Mouse (Mus musculus): Measurements from ENCODE around the gene Bcar1.
A peak's percentile ranks its signal among the peaks of the same experiment; 100 is the strongest.

Bcar1 gene

GRCm38 (mm10) chr8:111735791-111736190 is 7.8 kb downstream of the Bcar1 start:
- DNase-seq: no peak

DNA sequence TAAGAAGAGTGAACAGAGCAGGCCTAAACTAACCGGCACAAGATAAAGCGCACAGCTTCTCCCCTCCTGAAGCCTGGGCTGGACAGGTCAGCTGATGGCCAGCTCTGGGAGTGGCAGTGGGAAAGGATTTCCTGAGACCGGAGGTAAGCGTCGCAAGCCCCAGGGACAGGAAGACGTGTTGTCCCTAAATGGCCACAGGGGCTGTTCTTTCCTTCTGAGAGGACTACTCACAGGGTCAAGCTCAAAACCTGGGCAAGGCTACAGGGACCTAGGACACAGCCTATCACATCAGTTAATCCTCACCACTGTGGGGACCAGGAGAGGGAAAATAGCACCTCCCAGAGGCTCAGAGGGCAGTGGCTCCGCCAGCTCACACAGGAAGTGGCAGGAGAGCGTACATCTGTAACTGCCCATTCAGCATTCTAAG is 8.3 kb downstream of the Bcar1 start:
- DNase-seq: no peak

DNA sequence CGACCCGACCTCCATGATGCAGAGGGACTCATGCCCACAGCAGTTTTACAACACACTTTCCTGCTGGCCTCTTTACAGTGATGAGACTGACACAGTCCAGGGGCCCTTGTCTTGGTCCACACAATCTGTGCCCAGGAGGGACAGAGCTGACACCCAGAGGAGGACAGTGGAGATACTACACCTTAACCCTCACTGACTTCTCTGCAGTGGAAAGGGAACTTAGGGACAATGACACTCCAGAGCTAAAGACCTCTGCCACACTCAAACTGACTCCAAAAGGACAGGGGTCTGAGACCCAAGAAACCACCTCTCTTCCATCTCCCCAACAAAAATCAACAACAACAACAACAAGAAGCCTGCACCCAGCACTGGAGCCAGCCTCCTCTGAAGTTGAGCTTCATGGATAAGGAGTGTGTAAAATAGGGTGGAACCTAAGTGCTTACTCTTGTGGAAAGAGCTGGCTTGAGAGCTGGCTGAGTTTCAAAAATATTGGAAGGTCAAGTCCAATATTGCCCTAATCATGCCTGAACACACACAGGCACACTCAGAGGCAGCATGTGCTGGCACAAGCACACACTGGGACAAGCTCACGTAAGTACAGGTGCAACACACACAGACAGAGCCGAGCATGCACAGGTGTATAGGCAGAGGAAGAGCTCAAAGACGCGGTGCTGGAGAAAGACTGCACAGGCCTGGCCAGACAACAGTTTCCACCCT is 9.2 kb downstream of the Bcar1 start:
- DNase-seq: no peak

DNA sequence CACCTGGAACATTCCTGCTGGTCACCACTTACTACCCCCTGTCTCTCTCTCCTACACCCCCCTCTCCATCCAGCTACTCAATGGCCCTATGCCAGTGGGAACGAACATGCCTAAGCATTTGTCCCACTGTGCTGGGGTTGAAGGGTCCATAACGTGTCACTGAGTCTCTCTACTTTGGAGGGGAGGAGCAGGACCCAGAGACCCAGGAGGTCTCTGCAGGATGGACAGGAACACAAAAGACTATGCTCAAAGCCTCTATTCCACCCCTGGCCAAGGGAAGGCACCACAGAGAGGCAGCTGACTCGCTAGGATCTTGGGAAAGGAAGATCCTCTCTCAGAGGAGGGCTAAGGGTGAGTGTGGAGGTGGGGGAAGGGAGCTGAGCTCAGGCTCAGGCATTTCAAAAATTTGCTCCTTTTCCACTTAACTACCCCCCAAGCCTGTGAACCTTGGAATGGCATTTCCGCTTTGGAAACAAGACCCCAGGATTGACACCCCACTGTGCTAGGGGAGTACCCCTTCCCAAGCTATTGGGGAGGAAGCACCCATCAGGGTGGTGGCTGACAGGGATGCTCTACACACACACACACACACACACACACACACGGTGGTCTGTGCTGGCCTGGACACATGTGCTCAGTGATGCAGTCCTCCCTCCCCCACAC is 9.9 kb downstream of the Bcar1 start:
- no peak for DNase-seq

- DNase-seq: no peak
These were observed 11.1 kb downstream of the Bcar1 start for GRCm38 (mm10) chr8:111732406-111733085.

DNA sequence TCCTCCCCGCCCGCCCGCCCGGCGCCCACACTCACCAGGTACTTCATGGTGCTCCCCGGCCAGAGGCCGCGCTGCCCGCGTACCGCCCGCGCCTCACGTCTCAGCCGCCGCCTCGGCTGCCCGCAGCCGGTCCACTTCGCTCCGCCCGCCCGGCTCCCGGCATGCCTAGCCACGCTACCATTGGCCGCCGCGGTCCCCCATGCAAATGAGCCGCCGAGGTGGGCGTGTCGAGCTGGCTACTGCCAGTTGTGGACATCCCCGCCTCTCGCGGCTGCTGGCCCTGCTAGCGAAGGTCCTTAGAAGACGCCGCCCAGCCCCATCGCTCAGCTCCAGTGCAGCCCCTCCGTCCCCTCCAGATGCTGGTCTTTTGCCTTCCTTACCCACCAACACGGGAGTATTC is 11.6 kb downstream of the Bcar1 start:
- DNase-seq: peak; percentile 75

DNA sequence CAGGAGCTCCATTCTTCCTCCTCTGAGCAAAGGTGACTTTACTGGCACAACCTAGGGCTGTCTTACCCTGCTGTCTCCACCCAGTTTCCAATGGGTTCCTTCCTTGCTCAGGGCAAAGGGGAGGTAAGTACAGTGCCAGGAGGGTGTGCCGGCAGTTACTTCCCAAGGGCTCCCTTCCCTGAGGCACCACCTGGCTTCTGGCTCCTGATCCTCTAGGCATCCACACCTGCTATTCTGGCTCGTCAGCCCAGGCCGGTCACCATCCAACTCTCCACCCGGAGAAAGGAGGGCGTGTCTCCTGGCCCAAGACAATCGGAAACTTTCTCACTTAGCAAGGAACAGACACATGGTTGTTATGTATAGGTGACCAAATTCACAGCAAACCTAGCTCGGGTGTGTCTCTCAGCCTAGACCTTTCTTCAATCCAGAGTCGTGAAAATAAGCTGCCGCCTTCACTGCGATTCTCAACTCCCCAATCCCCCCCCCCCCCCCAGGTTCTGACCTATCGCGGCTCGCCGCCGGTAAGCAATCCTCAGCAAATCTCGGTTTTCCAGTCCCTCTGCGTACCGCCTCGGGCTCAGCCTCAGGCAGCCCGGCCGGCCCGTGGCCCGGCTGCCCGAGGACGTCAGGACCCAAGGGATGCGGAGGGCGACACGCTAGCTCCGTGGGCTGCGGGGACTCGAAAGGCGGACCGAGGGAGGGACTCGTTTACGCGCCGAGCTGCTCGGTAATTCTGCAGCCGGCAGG is 12.2 kb downstream of the Bcar1 start:
- no peak for DNase-seq

GRCm38 (mm10) chr8:111729233-111730170 is 14.1 kb downstream of the Bcar1 start:
- no peak for DNase-seq

- no peak for DNase-seq
These were observed 15.1 kb downstream of the Bcar1 start for GRCm38 (mm10) chr8:111728481-111728880.

GRCm38 (mm10) chr8:111727553-111727952 is 16.1 kb downstream of the Bcar1 start:
- no peak for DNase-seq

- DNase-seq: no peak
These were observed 17.3 kb downstream of the Bcar1 start for GRCm38 (mm10) chr8:111726102-111726900.

GRCm38 (mm10) chr8:111725341-111725740 is 18.3 kb downstream of the Bcar1 start:
- DNase-seq: no peak

GRCm38 (mm10) chr8:111720115-111720544 is 23.5 kb downstream of the Bcar1 start:
- DNase-seq: no peak

DNA sequence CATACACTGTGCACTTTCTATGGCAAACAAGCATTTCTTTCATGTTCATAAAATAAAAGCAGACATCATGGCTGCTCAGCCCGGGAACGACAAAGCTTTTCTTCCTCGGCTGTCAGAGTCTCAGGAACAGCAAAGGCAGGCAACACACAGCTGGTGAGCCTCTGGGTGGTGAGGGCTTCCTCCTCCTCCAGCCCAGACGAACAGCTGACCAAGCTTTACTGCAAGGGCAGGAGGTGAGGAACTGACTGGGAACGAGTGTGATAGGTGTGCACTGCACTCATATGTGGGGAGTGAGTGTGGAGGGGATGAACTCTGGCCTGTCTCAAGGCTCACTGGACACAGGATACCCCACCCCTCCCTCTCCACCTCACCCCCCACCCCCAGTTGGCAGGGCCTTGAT is 24.7 kb downstream of the Bcar1 start:
- no peak for DNase-seq

DNA sequence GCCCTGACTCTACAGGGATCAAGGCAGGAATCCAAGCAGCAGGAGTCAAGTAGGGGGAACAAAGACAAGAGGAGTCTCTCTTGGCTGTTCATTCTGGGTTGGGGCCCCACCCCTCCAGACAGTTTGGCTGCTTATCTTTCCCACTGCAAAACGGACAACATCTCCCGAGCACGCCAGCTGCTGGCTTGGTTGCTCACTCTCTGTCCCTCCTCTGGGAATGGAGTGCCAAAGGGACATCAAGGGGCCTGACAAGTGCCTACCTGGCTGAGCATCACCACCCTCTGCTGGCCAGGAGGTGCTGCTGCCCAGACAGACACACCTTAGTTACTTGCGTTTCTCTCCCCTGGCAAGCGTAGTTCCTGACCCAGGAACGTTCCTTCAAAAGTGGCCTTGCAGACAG is 25.7 kb downstream of the Bcar1 start:
- DNase-seq: no peak

- no peak for DNase-seq
These were observed 26.2 kb downstream of the Bcar1 start for GRCm38 (mm10) chr8:111717488-111717792.

- DNase-seq: no peak
These were observed 26.8 kb downstream of the Bcar1 start for GRCm38 (mm10) chr8:111716603-111717487.

GRCm38 (mm10) chr8:111715514-111715913 is 28.1 kb downstream of the Bcar1 start:
- DNase-seq: no peak

- no peak for DNase-seq
These were observed 29.3 kb downstream of the Bcar1 start for GRCm38 (mm10) chr8:111714295-111714694.

- no peak for DNase-seq
These were observed 29.8 kb downstream of the Bcar1 start for GRCm38 (mm10) chr8:111713817-111714216.

Data from thymus, postnatal 25 days (tissue).